Mouse (Mus musculus) v-Abl transformed pro-B cells (cell line): ENCODE data around the gene Myoz1.

Experiments used
- in situ Hi-C, 2 experiments: fragments of 400-800 bp; cut with MboI; formaldehyde crosslinking; loops; one replicate each; pipeline ENCODE4 v1.15.1; 2025; ENCODE audit not compliant: unreplicated experiment in 2 of 2

Myoz1 gene

DNA sequence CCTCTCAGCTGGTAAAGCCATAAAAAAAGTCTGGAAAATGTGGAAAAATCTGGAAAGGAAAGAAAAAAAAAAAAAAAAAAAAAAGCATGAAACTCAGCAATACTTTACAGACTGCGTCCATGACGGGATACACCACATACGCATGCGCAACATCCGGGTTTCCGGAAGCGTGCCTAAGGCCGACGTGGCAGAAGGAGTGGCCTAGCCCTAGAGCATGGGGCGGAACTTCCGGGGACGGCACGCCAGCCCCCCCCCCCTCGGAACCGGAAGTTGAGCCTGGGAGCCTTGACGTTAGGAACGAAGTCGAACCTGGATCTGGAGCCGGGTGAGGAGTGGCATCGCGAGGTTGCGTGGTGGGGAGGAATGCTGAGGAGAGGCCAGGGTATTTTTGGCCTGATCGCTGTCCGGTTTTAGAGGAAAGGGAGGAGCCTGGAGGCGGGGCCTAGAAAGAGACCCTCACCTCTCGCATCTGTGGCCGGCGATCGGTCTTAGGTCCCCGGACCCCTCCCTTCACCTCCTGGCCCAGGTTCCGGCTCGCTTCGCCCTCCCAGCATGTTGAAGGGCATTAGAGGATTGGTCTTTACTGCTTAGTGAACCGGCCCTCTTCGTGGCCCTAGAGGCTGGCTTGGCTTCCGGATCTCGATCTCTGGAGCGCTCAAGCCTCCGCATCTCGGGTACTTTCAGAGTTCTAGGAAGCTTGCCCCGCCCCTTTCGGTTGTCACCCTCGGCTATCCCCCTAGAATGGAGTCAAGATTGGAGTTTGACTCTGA is 17.9 kb upstream of the Myoz1 start, which contains the start of gene Sec24c:
Gene Sec24c, plus strand, starts transcription at position 245 of the 770 bp plus-strand sequence.
- in situ Hi-C loops: loop anchor here (25.0 kb wide), 3 partner anchors 562 to 687 kb away; partner anchors contain the start of gene Gng2 (in 1 of the 2)

DNA sequence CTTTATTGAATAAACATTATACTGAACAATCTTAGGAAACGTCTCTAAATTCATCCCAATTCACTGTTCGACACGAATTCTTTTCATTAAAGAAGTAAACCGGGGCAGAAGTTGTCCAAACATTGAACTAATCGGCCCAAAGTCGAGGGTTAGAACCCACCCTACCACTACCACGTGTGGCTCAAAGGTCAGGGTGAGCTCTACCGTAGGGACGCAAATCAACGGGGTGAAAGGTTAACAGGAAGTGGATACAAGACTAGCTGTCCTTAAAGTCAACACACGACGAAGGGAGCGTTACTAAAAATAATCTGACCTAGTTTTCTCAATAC is 17.4 kb upstream of the Myoz1 start:
- in situ Hi-C loops: loop anchor here (25.0 kb wide), 3 partner anchors 561 to 686 kb away; partner anchors contain the start of gene Gng2 (in 1 of the 2)

DNA sequence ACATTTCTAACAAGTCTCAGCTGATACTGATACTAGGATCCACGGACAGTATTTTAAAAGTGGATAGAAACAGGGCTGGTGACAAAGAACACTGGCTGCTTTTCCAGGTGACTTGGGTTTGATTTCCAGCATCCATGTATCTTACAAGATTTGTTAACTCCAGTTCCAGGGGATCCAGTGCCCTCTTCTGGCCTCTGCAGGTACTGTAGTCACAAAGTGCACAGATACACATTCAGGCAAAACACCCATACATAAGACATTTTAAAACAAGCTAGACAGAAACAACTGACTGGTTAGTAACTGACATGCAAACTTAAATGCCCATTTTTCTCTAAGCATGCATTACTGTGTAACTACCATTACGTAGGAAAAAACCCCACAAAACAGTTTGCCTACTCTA is 16.6 kb upstream of the Myoz1 start:
- in situ Hi-C loops: loop anchor here (25.0 kb wide), 3 partner anchors 561 to 686 kb away; partner anchors contain the start of gene Gng2 (in 1 of the 2)

DNA sequence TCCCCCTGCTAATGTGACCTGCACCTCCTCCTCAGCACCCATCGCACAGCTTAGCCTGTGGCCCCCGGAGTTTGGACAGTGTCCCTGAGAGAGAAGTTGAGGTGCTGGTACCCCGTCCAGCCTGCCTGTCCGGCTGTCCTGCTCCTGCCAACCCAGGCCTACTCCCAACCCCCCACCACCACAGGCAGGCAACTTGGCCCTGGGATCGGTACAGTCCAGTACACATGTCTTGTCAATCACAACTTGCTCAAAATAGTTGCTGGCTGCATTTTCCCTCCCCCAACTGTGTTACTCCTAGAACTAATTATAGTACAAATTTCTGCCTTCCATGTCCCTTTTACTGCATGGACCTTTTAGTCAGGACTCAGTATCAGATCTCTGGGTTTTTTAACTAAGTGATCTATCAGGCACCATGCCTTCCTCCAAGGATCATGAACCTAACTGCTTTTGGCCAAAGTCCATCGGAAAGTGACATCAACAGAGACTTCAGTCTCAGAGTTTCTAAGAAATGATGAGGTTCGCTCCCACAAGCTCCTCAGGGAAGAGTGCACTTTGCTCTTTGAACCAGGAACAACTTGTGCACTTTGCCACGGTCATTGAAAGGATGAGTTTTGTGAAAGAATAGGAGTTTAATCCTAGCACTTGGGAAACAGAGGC is 11.9 kb upstream of the Myoz1 start, which contains the start of gene Synpo2l:
Gene Synpo2l, minus strand, starts transcription at position 201 of the 657 bp plus-strand sequence.
- in situ Hi-C loops: loop anchor here (10.0 to 25.0 kb wide), 4 partner anchors 323 to 681 kb away; partner anchors contain the start of genes Ecd (in 2 of the 2), Fam149b (in 2 of the 2) and Gng2 (in 1 of the 2)

- in situ Hi-C loops: loop anchor here (10.0 to 25.0 kb wide), 4 partner anchors 323 to 680 kb away; partner anchors contain the start of genes Ecd (in 2 of the 2), Fam149b (in 2 of the 2) and Gng2 (in 1 of the 2)
These were observed 11.1 kb upstream of the Myoz1 start for GRCm38 (mm10) chr14:20667469-20667868.

GRCm38 (mm10) chr14:20664436-20664835 is 8.1 kb upstream of the Myoz1 start:
- in situ Hi-C loops: loop anchor here (10.0 to 25.0 kb wide), 4 partner anchors 320 to 677 kb away; partner anchors contain the start of genes Ecd (in 2 of the 2), Fam149b (in 2 of the 2) and Gng2 (in 1 of the 2)

- in situ Hi-C loops: loop anchor here (10.0 to 25.0 kb wide), 4 partner anchors 319 to 676 kb away; partner anchors contain the start of genes Ecd (in 2 of the 2), Fam149b (in 2 of the 2) and Gng2 (in 1 of the 2)
These were observed 7.3 kb upstream of the Myoz1 start for GRCm38 (mm10) chr14:20663601-20664000.

DNA sequence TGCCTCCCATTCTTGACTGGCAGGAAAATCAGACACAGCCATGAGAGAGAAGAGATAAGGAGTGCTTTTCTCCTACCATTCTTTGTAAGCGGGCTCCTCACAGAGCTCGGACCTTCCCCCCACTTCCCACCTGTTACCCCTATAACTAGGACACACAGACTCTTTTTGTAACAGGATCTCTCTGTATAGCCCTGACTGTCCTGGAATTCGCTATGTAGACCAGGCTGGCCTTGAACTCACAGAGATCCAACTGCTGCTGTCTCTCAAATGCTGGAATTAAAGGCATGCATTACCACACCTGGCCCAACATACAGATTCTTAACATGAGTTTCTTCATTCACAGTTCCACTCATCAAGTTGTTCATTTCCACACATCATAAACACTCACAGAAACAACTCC is 6.4 kb upstream of the Myoz1 start:
- in situ Hi-C loops: loop anchor here (10.0 to 25.0 kb wide), 4 partner anchors 318 to 675 kb away; partner anchors contain the start of genes Ecd (in 2 of the 2), Fam149b (in 2 of the 2) and Gng2 (in 1 of the 2)

DNA sequence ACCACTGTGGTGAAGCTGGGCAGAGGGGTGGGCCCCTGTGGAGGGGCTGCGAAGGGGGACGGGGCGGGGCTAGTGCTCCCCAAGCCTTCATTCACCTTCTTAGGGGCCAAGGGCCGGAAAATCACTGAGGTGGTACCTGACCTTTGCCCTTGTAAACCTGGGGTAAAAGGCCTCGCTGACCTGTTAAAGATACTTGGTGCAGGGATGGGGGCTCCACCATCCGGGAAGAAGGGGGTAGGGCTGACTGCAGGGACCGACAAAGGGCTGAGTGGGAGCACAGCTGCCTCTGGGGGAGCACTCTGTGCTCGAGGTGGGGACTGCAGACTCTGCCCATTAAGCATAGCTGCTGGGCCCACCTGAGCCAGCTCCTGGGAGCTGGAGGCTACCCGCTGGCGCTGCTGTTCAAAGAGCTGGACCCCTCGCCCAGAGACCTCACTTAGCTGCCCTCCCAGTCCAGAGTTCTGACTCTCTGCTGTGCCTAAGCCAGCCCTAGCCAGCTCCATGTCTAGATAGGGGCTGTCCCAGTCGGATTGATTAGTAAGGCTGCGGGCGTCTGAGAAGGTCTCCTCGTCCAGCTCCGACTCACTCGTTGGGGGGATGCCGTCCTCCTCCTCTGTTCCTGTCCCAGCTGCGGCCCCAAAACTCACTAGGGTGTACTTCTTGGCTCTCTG is 5.5 kb upstream of the Myoz1 start:
- in situ Hi-C loops: loop anchor here (10.0 to 25.0 kb wide), 4 partner anchors 317 to 674 kb away; partner anchors contain the start of genes Ecd (in 2 of the 2), Fam149b (in 2 of the 2) and Gng2 (in 1 of the 2)

- in situ Hi-C loops: loop anchor here (10.0 to 25.0 kb wide), 4 partner anchors 316 to 674 kb away; partner anchors contain the start of genes Ecd (in 2 of the 2), Fam149b (in 2 of the 2) and Gng2 (in 1 of the 2)
These were observed 4.7 kb upstream of the Myoz1 start for GRCm38 (mm10) chr14:20660827-20661660.

GRCm38 (mm10) chr14:20659687-20660086 is 3.3 kb upstream of the Myoz1 start:
- in situ Hi-C loops: loop anchor here (5.0 to 25.0 kb wide), 6 partner anchors 82 to 672 kb away; partner anchors contain the start of genes Ecd (in 2 of the 2), Fam149b (in 2 of the 2) and Gng2 (in 1 of the 2)

DNA sequence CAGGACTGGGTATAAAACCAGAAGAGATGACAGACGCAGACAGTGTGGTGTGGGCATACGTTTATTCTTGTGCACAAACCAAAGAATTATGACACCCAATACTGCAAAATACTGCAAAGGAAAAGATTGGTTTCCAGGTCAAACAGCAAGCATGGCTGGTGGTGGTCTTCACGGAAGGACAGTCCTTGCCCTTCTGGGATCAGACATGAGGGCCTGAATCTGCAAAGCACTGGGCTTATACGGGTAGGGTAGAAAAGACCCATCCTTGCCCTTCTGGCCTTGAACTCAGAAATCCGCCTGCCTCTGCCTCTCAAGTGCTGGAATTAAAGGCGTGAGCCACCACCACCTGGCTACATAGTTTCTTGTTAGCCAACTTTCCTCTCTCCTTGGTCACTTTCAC is 2.6 kb upstream of the Myoz1 start:
- in situ Hi-C loops: loop anchor here (5.0 to 25.0 kb wide), 5 partner anchors 82 to 672 kb away; partner anchors contain the start of gene Gng2 (in 1 of the 2)

DNA sequence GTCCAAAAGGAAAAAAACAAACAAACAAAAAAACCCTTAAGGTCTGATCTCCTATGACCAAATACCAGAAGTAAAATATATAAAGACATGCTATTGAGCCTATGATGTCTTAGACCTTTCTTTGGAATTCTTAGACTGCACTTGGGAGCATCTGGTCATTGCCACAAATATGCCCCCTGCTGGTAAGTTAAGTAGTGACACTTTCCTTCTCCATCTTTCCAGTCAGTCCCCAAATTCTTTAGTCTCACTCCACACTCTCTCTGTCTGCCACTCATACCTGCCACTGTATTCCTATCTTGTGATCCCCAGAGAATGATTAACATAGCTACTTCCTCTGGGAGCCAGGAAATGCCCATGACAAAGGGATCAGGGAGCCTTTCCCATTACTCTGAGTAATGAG is 2.0 kb upstream of the Myoz1 start:
- in situ Hi-C loops: loop anchor here (5.0 to 25.0 kb wide), 5 partner anchors 81 to 671 kb away; partner anchors contain the start of gene Gng2 (in 1 of the 2)

- in situ Hi-C loops: loop anchor here (5.0 to 25.0 kb wide), 5 partner anchors 78 to 668 kb away; partner anchors contain the start of gene Gng2 (in 1 of the 2)
These were observed 609 bp downstream of the Myoz1 start for GRCm38 (mm10) chr14:20655731-20656130.

GRCm38 (mm10) chr14:20654690-20655421 is 1.5 kb downstream of the Myoz1 start:
- in situ Hi-C loops: loop anchor here (5.0 to 25.0 kb wide), 5 partner anchors 78 to 668 kb away; partner anchors contain the start of gene Gng2 (in 1 of the 2)

GRCm38 (mm10) chr14:20651722-20652256 is 4.6 kb downstream of the Myoz1 start:
- in situ Hi-C loops: loop anchor here (25.0 kb wide), 3 partner anchors 539 to 664 kb away; partner anchors contain the start of gene Gng2 (in 1 of the 2)

- in situ Hi-C loops: loop anchor here (25.0 kb wide), 3 partner anchors 539 to 664 kb away; partner anchors contain the start of gene Gng2 (in 1 of the 2)
These were observed 5.3 kb downstream of the Myoz1 start for GRCm38 (mm10) chr14:20651000-20651399.
